Mouse (Mus musculus) 3T3-L1 (cell line): ENCODE data around the gene Brd4.
A peak's percentile ranks its signal among the peaks of the same experiment; 100 is the strongest.
"Not testable (repeated sequence)": the region's sequence is repeated elsewhere in the genome, so short reads cannot be mapped to it uniquely, and the experiment has no call there.

ENCODE experiments used
- DNase-seq: peaks from one replicate; pipeline ENCODE4 v3.0.0-alpha.2; 2015; ENCODE audit warnings: low read depth, low spot score

Gene Brd4

DNA sequence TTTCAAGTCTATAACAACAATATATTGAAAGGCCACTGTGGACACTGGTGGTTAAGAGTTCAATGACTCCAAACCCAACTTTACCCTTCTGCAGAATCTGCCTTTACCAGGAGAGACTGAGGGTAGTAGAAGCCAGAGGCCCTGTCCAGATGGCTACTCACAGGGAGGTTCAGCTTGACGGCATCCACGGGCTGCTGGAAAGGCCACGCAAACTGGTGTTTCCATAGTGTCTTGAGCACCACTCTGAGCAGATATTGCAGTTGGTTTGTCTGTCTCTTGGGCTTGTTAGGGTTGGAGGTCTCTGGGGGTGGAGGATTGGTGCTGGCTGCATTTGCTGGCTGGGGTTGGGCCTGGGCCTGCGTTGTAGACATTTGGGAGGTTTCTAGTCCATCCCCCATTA is 55.3 kb downstream of the Brd4 start:
- DNase-seq = no peak

DNA sequence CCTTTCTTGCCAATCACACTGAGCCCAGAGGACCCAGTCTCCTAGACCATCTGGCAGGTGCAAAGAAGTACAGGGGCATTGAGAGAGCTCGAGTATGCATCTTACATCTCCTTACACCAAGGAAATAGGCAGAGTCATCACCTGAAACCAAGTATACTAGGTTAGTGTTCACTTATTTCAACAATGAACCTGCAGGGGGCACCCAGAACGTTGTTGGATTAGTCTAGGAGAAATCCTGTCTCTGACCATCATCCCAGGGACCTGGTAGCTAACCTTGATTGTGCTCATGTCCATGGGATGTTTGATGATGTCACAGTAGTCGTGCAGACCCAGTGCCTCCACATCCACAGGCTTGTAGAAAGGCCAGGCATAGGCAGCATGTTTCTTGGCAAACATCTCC is 63.6 kb downstream of the Brd4 start:
- DNase-seq = peak; percentile 50

DNA sequence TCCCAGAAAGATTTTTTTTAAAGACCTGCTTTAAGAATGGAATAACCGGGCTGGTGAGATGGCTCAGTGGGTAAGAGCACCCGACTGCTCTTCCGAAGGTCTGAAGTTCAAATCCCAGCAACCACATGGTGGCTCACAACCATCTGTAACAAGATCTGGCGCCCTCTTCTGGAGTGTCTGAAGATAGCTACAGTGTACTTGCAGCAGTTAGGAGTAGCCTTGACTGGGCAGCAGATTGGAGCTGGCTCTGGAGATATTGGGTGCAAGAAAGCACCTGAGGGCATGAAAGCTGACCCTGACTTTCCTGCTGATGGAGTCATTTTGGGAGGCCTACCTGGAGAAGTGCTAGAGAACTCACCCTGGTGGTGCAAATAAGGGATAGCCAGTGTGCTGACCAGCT is 68.9 kb downstream of the Brd4 start:
- not testable (repeated sequence) for DNase-seq

DNA sequence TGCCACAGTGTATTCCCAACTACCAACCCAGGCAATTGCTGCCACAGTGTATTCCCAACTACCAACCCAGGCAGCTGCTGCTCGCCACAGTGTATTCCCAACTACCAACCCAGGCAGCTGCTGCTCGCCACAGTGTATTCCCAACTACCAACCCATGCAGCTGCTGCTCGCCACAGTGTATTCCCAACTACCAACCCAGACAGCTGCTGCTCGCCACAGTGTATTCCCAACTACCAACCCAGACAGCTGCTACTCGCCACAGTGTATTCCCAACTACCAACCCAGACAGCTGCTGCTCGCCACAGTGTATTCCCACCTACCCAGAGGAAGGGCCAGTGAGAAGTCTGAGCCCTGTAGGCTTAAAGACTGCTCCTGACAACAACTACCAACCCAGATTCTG is 73.0 kb downstream of the Brd4 start:
- not testable (repeated sequence) for DNase-seq

DNA sequence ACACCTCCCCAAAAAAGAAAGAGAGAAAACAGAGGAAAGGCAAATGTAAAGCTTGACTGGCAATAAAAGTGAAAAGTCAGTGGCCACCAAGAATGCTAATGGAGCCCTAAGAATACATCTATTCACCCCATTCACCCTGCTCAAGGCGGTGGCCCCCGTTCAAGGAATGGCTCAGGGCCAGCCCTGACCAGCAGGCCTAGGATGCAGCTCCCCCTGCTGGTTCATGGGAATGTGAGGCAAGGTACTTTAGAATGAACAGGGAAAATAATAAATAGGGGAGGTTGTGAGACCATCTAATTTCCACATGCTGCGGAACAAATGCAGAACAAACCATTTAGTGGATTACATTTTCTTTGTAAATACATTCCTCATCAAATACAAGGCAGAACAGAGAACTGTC is 74.8 kb downstream of the Brd4 start:
- DNase-seq = peak; percentile 62

DNA sequence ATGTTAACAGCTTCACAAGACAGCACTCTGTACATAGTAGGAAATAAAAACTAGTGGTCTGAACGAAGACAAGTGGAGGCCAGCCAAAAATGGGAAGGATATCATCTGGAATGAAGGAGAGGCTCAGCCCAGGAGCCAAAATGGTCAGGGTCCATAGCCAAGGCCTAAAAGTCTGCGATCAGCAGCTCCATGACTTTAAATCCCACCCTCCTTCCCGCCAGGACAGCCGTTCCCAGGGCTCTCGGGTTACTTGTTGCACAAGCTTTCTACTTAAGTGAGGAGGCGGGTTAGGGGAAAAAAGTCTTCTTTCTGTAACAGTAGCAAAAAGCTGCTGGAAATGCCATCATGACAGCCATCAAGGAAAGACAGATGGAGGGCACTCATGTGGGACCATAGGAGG is 75.4 kb downstream of the Brd4 start:
- peak; percentile 40 for DNase-seq

DNA sequence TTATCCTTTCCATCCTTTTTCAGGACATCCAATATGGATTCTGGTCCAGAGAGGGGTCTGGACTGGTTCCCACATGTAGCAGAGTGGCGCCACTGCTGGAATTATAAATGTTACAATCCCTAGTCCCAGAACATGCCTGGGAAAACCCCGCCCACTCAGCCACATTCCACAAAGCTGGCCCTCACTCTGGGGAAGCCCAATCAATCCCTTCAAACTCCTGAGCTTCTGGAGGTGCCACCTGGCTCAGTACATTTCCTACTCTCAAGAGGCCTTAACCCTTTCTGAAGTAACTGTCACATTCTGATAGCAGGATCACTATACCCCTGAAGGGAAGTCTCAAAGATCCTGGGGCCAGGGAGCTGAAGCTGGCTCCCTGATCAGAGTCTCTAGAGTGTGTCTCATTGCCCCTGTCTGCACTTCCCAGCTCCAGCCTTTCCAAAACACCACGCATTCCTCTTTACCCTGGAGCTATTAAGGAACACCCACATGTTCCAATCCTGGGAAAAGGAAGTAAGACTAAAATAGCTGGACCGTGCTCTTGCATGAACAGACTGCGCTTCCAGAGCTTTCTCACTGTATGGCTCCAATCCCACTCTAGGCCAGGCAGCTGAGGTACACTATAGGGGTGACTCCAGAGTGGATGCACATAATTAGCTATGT is 76.8 kb downstream of the Brd4 start:
- peak; percentile 73 for DNase-seq

DNA sequence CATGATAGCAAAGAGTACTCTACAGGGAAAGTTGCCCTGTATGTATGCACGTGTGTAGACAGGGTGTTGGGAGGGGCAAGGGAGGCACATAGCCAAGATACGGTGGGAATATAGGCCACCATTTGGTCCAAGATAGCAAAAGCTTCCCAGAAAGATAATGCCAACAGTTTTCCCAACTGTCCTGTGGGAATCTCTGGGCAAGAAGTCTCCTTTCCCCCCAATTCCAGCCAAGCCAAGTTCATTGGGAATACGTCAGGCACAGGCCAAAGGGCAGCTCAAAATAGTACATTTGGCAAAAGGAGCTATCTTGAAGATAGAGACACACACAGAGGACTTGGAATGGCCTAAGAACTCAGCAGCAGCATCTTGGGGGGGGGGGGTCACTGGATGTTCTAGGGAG is 79.2 kb downstream of the Brd4 start:
- DNase-seq = no peak

DNA sequence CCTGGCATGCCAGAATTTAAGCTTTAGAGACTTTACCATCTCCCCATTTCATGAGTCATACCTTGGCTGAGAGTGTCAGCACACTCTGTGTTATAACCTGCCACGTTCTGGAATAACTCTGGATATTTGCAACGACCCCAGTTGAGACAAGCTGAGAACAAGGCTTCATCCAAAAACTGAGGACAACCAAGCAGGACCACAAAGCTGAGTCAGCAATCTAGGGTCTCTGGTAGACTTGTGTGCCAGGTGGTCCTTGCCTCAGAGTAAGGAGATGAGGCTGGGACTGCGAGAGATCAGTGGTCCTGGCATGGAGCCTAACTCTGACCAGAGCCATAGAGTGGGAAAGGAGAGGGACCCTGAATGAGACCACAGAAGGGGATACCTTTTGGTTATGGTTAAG is 81.5 kb downstream of the Brd4 start:
- peak; percentile 49 for DNase-seq

DNA sequence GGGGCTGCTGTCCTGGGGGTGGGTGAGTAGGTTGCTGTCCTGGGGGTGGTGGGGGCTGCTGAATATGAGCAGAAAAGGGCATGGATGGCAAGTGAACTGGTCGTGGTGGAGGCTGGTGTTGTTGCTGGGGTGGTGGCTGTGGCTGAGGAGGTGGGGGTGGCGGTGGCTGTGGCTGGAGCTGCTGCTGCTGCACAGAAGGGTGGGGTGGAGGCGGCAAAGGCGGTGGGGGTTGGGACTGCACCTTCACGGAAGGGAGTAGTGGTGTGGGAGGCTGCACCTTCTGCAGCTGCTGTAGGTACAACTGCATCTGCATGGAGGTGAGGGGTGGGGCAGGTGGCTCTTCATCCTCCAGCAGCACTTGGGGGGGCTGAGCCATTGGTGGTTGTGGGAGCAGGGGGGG is 83.4 kb downstream of the Brd4 start:
- DNase-seq = no peak

DNA sequence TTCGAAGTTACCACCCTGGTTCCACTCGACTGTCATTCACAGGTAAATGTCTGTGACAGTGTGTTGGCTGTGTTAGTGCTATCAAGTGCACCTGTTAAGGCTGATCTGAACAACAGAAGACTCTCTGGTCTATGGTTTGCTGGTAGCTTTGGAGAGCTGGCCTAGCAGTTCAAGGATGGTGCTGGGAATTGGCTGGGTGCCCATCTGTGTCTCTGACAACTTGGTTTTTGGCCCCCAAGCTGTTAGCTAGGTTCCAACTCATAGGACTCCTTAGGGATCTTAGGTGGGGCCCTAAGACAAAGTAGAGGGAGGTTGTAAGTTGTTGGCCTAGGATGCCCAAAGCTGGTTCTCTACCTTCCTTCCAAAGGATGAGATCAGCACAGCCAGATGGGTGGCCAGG is 84.7 kb downstream of the Brd4 start:
- DNase-seq = no peak

DNA sequence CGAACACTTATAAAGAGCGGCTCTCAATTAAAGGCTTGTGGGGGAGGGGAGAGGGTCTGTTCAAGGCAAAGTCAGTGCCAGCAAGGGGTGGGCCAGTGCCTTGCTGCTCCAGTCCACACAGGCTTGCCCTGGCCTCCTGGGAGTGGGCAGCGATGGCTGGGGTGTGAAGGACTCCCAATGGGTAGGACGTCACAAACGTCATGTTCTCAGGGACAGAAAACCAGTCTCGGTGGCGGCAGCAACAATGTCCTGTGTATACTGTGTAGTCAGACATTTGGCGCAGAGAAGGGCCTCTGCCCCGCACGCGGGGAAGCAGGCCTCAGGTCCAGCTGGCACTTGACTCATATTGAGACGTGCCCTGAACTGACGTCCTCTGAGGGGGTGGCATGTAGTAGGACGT is 87.4 kb downstream of the Brd4 start:
- DNase-seq = no peak

DNA sequence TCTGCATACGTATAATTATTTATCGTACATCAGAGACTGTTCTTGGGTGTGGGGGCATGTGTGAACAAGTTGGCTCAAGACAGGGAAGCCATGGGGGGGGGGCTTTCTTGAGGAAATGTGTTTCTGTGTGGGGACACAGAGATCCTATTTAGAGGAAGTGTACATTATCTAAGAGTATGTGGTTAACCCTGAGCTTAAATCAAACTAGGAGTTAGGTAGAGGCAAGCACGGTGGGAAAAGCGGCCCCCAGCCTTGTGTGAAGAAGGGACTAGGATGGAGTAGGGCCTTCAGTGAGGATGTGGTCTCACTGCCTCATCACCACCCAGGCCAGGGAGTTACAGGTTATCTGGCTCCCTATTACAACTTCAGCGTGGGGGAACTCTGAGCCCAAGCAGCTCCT is 88.8 kb downstream of the Brd4 start:
- DNase-seq = no peak

DNA sequence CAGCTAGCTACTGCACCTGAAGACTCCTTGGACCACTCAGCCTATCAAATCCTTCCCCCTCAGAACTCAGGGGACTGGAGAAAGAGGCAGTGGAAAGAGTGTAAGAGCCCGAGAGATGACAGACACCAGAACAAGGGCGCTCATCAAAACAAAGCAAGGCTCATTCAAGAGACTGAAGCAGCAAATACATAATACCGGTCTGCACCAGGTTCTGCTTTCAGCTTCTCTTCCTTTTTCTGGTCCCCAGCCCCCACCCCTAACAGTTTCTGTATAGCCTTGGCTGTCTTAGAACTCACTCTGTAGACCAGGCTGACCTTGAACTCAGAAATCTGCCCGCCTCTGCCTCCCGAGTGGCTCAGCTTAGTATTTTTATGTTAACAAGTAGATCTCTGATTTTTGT is 91.5 kb downstream of the Brd4 start:
- no peak for DNase-seq

DNA sequence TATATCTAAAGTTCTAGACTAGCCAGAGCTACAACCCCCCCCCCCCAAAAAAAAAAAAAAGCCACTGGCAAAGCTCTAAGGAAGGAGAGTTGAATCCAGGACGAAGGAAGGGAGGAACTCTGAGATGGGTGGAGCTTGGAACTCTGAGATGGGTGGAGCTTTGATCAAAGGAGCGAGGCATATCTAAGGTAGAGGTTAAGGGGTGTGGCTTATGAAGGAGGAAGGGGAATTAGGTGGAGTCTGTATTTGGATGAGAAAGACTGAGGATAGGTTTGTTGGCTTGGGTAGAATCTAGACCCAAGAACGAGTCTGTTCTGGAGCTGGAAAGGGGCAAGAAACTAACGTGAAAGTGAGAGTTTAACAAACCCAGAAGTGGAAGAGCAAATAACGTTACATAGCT is 94.7 kb downstream of the Brd4 start:
- no peak for DNase-seq

DNA sequence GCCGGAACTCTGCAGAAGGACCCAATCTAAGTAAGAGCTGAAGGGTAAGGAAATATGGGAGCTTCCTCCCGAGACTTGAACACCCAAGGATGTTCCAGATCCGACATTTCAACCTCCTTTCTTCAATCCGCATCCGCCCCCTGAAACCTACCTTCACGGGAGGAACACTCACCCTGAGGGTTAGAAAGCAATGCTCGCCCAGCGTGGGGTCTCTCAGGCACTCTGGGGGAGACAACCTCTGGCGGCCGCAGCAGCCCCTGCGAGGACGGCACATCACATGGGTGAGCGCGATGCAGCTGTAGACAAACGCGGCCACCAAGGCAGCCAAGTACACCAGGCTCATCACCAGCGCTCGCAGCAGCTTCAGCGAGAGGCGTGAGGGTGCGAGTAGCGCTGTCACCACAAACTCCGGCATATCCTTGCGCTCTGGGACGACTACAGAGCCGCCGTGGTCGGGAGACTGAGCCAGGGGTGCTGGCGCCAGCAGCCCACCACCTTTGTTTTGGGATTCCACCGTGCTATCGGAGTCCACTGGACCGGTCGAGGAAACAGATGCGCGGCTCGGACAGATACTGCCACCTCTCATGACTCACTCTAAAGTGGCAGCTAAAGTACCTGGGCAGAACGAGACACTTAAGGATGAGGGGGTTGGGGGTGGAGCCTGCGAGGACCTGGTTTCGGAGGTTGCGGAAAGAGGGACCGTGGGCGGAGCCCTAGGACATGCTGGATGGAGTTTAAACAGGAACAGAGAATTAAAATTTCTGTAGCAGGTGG is 95.5 kb downstream of the Brd4 start, which contains the start of gene Ephx3:
Gene Ephx3, minus strand, starts transcription at position 687 of the 774 bp plus-strand sequence.
- DNase-seq = no peak

DNA sequence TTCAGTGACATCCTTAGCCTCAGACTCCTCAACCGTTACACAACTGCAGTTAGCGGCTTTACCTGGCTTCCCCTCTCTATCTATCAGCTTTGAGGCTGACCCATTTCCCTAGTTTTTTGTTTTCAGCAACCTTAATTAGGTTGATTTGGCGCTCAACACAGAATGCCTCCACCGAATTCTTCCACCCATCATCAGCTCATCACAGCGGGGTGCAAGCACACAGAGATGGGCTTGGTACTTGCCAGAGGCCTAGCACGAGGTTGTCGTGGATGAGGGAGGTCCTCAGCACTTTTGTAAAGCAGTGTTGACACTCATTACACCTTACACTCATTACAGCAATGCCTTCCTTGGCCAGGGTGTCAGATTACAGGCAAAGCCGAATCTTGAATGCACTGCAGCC is 101.5 kb downstream of the Brd4 start:
- DNase-seq = no peak

DNA sequence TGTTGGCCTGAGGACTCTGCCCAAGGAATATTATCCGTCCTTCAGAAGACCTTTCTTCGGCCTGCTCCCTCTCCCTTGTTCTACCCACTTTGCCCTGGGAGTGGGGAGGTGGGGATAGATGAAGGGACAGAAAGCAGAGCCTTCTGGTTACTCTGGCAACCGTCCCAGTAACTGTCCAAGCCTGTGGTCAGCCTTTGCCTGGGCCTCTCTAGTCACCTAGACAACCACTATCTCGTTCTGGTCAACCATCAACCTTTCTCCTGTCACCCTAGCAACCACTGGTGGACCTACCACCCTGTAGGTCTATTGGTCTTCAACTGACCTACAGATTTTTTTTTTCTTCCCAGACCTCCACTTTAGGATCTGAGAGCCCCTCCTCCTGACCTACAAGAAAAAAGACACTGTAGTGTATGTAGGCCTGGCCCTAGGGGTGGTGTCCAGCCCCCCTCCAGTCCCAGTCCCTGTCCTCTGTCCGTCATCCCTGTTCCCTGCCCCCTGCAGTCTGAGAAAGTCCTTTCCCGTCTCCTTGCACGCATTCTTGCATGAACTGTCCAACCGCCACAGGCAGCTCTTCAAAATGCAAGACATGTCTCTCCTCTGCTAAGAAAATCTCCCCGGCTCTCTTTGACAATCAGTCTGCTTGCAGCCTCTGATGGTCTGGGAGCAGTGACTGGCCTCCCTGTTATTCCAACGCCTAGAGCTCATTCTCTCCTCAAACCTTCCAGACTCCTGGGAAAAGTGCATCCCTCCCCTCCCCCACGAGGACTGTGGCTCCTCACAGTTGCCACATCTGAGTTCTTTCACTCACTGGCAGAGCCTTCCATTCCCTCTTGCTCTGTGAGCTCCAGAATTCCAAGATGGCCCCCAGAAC is 104.7 kb downstream of the Brd4 start:
- DNase-seq = peak; percentile 75

DNA sequence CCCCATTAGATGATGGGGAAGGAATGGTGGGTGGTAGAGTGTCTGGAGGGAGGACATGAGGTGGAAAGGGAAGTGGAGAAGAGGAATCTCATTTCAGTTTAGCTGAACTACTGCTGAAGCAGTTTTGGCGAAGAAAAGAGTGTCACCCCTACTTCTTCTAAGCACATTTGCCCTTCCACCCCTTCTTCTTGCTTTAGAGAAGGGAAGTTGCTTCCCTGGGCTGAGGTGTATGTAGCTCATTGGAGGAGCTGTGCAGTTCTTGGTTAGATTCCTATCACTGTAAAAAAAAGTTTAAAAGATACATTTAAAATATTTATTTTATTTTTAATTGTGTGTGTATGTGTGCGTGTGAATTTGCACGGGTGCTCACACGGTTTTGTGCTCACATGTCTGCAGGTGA is 107.6 kb downstream of the Brd4 start:
- no peak for DNase-seq

DNA sequence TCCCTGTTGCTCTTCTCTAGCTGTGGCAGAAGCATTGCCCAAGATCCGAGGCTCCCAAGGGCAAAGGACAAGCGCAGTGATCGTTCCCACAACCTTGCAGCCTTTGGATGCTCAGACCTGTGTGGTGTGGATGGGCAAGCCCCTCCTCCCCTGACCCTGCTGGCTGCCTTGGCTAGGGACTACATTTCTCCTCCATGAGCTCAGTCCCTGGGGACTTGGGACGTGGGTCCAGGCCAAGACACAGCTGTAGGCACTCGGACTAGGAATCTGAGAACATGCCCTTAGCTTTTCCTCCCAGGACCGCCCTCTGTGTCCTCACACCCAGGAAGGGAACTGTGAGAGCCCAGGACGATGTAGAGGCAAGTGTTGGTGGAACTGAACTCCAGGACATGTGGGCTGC is 111.4 kb downstream of the Brd4 start:
- DNase-seq = peak; percentile 87

DNA sequence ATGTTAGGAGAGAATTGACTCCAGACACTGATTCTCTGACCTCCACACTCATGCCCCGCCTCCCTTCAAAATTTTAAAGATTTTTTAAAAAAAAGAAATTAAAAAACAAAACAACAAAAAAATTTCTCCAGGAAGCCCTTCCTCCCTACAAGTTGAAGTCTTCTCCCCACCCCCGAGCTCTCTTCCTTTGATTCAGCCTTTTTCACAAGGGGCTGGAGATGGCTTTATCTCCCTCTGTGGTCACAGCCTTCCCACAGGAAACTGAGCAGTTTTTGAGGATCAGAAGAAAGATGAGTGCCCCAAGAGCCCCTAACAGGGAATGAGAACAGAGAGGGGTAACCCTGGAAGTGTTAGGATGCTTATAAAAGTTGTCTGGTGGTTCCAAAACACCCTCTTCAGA is 112.0 kb downstream of the Brd4 start:
- no peak for DNase-seq

DNA sequence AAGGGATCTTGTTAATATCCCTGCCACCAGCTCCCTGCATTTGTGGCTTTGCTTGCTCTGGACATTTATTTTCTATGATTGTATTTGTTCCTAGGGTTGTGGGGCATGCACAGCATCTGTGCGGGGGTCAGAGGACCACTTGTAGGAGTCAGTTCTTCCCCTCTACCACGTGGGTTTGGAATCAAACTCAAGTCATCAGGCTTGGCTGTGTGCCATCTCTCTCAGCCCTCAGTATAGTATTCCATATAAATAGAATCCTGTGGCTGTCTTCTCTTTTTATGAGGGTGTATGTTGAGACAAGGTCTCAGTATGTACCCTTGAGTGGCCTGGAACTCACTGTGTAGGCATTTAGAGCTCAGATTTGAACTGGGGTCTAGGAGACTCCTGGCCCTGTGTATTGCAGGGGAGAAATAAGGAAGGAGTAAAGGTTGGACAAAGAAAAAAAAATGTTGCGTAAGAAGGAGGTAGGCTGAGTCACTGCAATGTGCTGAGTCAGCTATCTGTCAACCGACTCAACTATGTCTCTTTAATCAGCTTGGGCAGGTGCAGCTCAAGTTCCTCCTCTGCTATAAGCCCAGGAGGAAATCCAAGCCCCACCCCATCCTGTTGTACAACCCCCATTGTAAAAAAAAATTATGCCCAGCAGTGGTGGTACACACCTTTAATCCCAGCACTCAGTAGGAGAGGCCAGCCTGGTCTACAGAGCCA is 114.8 kb downstream of the Brd4 start:
- peak; percentile 79 for DNase-seq
